Mouse (Mus musculus): ENCODE data around the gene Cnpy4. TPM values are rescaled to one million over a fixed set of nuclear protein-coding genes. Genes with fewer than 3 reads are reported as not detected.
"Not testable (repeated sequence)": the region's sequence is repeated elsewhere in the genome, so short reads cannot be mapped to it uniquely, and the experiment has no call there.

The Cnpy4 gene
- polyA plus RNA-seq, 1 experiment from 2014 or later = 20.0 TPM

- peak; percentile 43 for DNase-seq (ENCODE audit: low spot score)
- WGBS = under 1% methylated on average over 29 of the region's 29 CpGs
- Histone ChIP-seq H3K4me1 (replicated peaks; ENCODE audit: control insufficient read depth, insufficient read depth) (peaks cover 3% of the 10 kb centered on the region), H3K4me3 (ENCODE audit: low read depth, low read length) (peak overlapping the region; percentile 70), H3K4me2 (replicated peaks; ENCODE audit: low read depth) (peak overlapping the region; percentile 95), H3K27me3 (ENCODE audit: control insufficient read depth, insufficient read depth, low read length) (no peaks in the 10 kb centered on the region), H3K9ac (ENCODE audit: low read length) (peak overlapping the region; percentile 83), H3K36me3 (ENCODE audit: control insufficient read depth, insufficient read depth, low read length) (no peaks in the 10 kb centered on the region), H3K27ac (replicated peaks) (peak overlapping the region; percentile 89), H3K9me3 (ENCODE audit: control insufficient read depth, low read length) (no peaks in the 10 kb centered on the region)
- ATAC-seq (ENCODE audit: low FRiP score, low TSS enrichment) = peak; percentile 55
- no peak for TF ChIP-seq EP300 (optimal IDR thresholded peaks at IDR 0.05)
- peak; percentile 10; the same call in 1 of the 2 replicates for TF ChIP-seq CTCF (IDR thresholded peaks at IDR 0.05; ENCODE audit: low read depth)
Measured at GRCm38 (mm10) chr5:138194755-138195345, 7.6 kb downstream of the Cnpy4 start.

DNA sequence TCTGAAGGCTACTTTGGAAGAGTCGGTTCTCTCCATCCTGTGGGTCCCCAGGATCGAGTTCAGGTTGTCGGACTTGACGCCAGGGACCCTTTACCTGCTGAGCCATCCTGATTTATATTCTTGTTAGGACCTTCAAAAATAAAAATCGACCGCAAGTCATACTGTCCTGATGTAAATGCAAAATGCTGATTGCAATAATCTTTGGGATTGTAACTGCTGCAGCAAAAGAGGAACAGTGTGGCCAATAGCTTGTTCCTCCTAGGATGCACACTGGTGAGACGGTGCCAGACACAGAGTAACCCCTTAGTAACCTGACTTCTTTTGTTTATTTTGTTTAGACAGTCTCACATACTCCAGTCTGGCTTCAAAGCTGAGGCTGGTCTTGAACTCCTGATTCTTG is 8.2 kb downstream of the Cnpy4 start:
- TF ChIP-seq CTCF (IDR thresholded peaks at IDR 0.05; ENCODE audit: low read depth) (no peak), EP300 (optimal IDR thresholded peaks at IDR 0.05) (no peak)
- peaks cover 3% of the 10 kb centered on the region for H3K4me1 ChIP-seq (replicated peaks; ENCODE audit: control insufficient read depth, insufficient read depth)
- no peaks in the 10 kb centered on the region for H3K36me3 ChIP-seq (ENCODE audit: control insufficient read depth, insufficient read depth, low read length)
- no peaks in the 10 kb centered on the region for H3K27me3 ChIP-seq (ENCODE audit: control insufficient read depth, insufficient read depth, low read length)
- H3K9me3 ChIP-seq (ENCODE audit: control insufficient read depth, low read length) = no peaks in the 10 kb centered on the region
- no peak for DNase-seq (ENCODE audit: low spot score)
- WGBS = 64% methylated on average over 7 of the region's 7 CpGs
- H3K9ac ChIP-seq (ENCODE audit: low read length) = no peak overlapping the region; the same call in 1 of the 2 replicates
- no peak overlapping the region for H3K27ac ChIP-seq (replicated peaks)
- H3K4me2 ChIP-seq (replicated peaks; ENCODE audit: low read depth) = peak overlapping the region; percentile 95; the same call in 1 of the 2 replicates
- H3K4me3 ChIP-seq (ENCODE audit: low read depth, low read length) = no peak overlapping the region
- no peak for ATAC-seq (ENCODE audit: low FRiP score, low TSS enrichment)

- Histone ChIP-seq H3K27me3 (ENCODE audit: control insufficient read depth, insufficient read depth, low read length) (no peaks in the 10 kb centered on the region), H3K9ac (ENCODE audit: low read length) (no peak overlapping the region), H3K36me3 (ENCODE audit: control insufficient read depth, insufficient read depth, low read length) (no peaks in the 10 kb centered on the region), H3K4me3 (ENCODE audit: low read depth, low read length) (no peak overlapping the region), H3K27ac (replicated peaks) (no peak overlapping the region), H3K9me3 (ENCODE audit: control insufficient read depth, low read length) (no peaks in the 10 kb centered on the region), H3K4me1 (replicated peaks; ENCODE audit: control insufficient read depth, insufficient read depth) (no peaks in the 10 kb centered on the region), H3K4me2 (replicated peaks; ENCODE audit: low read depth) (no peak overlapping the region)
- ATAC-seq (ENCODE audit: low FRiP score, low TSS enrichment) = no peak
- TF ChIP-seq CTCF (IDR thresholded peaks at IDR 0.05; ENCODE audit: low read depth) (peak; percentile 62), EP300 (optimal IDR thresholded peaks at IDR 0.05) (no peak)
- DNase-seq (ENCODE audit: low spot score) = no peak
- 21% methylated on average over 1 of the region's 1 CpGs for WGBS
Measured at GRCm38 (mm10) chr5:138199576-138199975, 12.3 kb downstream of the Cnpy4 start.

GRCm38 (mm10) chr5:138202086-138202485 is 14.8 kb downstream of the Cnpy4 start:
- Histone ChIP-seq H3K27ac (replicated peaks) (no peak overlapping the region), H3K36me3 (ENCODE audit: control insufficient read depth, insufficient read depth, low read length) (no peaks in the 10 kb centered on the region), H3K27me3 (ENCODE audit: control insufficient read depth, insufficient read depth, low read length) (no peaks in the 10 kb centered on the region), H3K4me2 (replicated peaks; ENCODE audit: low read depth) (no peak overlapping the region), H3K9me3 (ENCODE audit: control insufficient read depth, low read length) (no peaks in the 10 kb centered on the region), H3K9ac (ENCODE audit: low read length) (no peak overlapping the region), H3K4me1 (replicated peaks; ENCODE audit: control insufficient read depth, insufficient read depth) (no peaks in the 10 kb centered on the region), H3K4me3 (ENCODE audit: low read depth, low read length) (no peak overlapping the region)
- ATAC-seq (ENCODE audit: low FRiP score, low TSS enrichment) (no peak), DNase-seq (ENCODE audit: low spot score) (no peak)
- 90% methylated on average over 3 of the region's 3 CpGs for WGBS
- TF ChIP-seq CTCF (IDR thresholded peaks at IDR 0.05; ENCODE audit: low read depth) (no peak), EP300 (optimal IDR thresholded peaks at IDR 0.05) (no peak)

GRCm38 (mm10) chr5:138207253-138207652 is 20.0 kb downstream of the Cnpy4 start:
- DNase-seq (ENCODE audit: low spot score) = no peak
- no peaks in the 10 kb centered on the region for H3K4me1 ChIP-seq (replicated peaks; ENCODE audit: control insufficient read depth, insufficient read depth)
- no peaks in the 10 kb centered on the region for H3K36me3 ChIP-seq (ENCODE audit: control insufficient read depth, insufficient read depth, low read length)
- TF ChIP-seq EP300 (optimal IDR thresholded peaks at IDR 0.05) (no peak), CTCF (IDR thresholded peaks at IDR 0.05; ENCODE audit: low read depth) (no peak)
- no peak overlapping the region for H3K4me2 ChIP-seq (replicated peaks; ENCODE audit: low read depth)
- no peak overlapping the region for H3K9ac ChIP-seq (ENCODE audit: low read length)
- H3K27ac ChIP-seq (replicated peaks) = no peak overlapping the region
- no peak for ATAC-seq (ENCODE audit: low FRiP score, low TSS enrichment)
- 63% methylated on average over 1 of the region's 1 CpGs for WGBS
- H3K9me3 ChIP-seq (ENCODE audit: control insufficient read depth, low read length) = no peaks in the 10 kb centered on the region
- no peaks in the 10 kb centered on the region for H3K27me3 ChIP-seq (ENCODE audit: control insufficient read depth, insufficient read depth, low read length)
- H3K4me3 ChIP-seq (ENCODE audit: low read depth, low read length) = no peak overlapping the region

- ATAC-seq (ENCODE audit: low FRiP score, low TSS enrichment) (no peak), DNase-seq (ENCODE audit: low spot score) (no peak)
- Histone ChIP-seq H3K4me3 (ENCODE audit: low read depth, low read length) (no peak overlapping the region), H3K4me2 (replicated peaks; ENCODE audit: low read depth) (no peak overlapping the region), H3K27me3 (ENCODE audit: control insufficient read depth, insufficient read depth, low read length) (no peaks in the 10 kb centered on the region), H3K9ac (ENCODE audit: low read length) (no peak overlapping the region), H3K9me3 (ENCODE audit: control insufficient read depth, low read length) (no peaks in the 10 kb centered on the region), H3K36me3 (ENCODE audit: control insufficient read depth, insufficient read depth, low read length) (no peaks in the 10 kb centered on the region), H3K27ac (replicated peaks) (no peak overlapping the region), H3K4me1 (replicated peaks; ENCODE audit: control insufficient read depth, insufficient read depth) (no peaks in the 10 kb centered on the region)
- TF ChIP-seq EP300 (optimal IDR thresholded peaks at IDR 0.05) = no peak
- no peak for TF ChIP-seq CTCF (IDR thresholded peaks at IDR 0.05; ENCODE audit: low read depth)
- WGBS = 81% methylated on average over 4 of the region's 4 CpGs
Measured at GRCm38 (mm10) chr5:138207873-138208272, 20.6 kb downstream of the Cnpy4 start.

GRCm38 (mm10) chr5:138216632-138217031 is 29.3 kb downstream of the Cnpy4 start:
- not testable (repeated sequence) for ATAC-seq (ENCODE audit: low FRiP score, low TSS enrichment); H3K4me2 ChIP-seq (replicated peaks; ENCODE audit: low read depth); DNase-seq (ENCODE audit: low spot score); H3K4me3 ChIP-seq (ENCODE audit: low read depth, low read length); H3K27ac ChIP-seq (replicated peaks); H3K4me1 ChIP-seq (replicated peaks; ENCODE audit: control insufficient read depth, insufficient read depth); H3K9me3 ChIP-seq (ENCODE audit: control insufficient read depth, low read length); H3K27me3 ChIP-seq (ENCODE audit: control insufficient read depth, insufficient read depth, low read length); H3K9ac ChIP-seq (ENCODE audit: low read length); H3K36me3 ChIP-seq (ENCODE audit: control insufficient read depth, insufficient read depth, low read length)
- WGBS = 93% methylated on average over 13 of the region's 13 CpGs
